Mouse (Mus musculus): ENCODE data around the gene Nim1k. TPM values are rescaled to one million over a fixed set of nuclear protein-coding genes. Genes with fewer than 3 reads are reported as not detected.

The Nim1k gene
- polyA plus RNA-seq, 1 experiment from 2014 or later: 0.73 TPM

GRCm38 (mm10) chr13:119768541-119768940 lies 12.9 kb upstream of the Nim1k start:
- no peak for ATAC-seq (replicated peaks; ENCODE audit: insufficient number of reproducible peaks, low FRiP score, low TSS enrichment)
- WGBS (ENCODE audit: insufficient replicate concordance): 76% methylated on average over 6 of the region's 6 CpGs
- no peaks in the 10 kb centered on the region for H3K4me1 ChIP-seq (ENCODE audit: control insufficient read depth, insufficient read depth, low read length)
- no peaks in the 10 kb centered on the region for H3K27me3 ChIP-seq (ENCODE audit: control insufficient read depth, insufficient read depth, low read length)
- H3K4me3 ChIP-seq (ENCODE audit: low read depth, low read length): no peak overlapping the region
- H3K27ac ChIP-seq (ENCODE audit: low read depth, low read length): no peak overlapping the region
- H3K4me2 ChIP-seq: no peak overlapping the region
- H3K9me3 ChIP-seq (replicated peaks; ENCODE audit: control insufficient read depth, low read length): no peaks in the 10 kb centered on the region
- no peak overlapping the region for H3K9ac ChIP-seq (ENCODE audit: low read depth, low read length)
- peaks cover 23% of the 10 kb centered on the region for H3K36me3 ChIP-seq (ENCODE audit: control insufficient read depth, insufficient read depth, low read length)

GRCm38 (mm10) chr13:119766480-119766879 lies 10.8 kb upstream of the Nim1k start:
- Histone ChIP-seq H3K9me3 (replicated peaks; ENCODE audit: control insufficient read depth, low read length) (no peaks in the 10 kb centered on the region), H3K36me3 (ENCODE audit: control insufficient read depth, insufficient read depth, low read length) (peaks cover 15% of the 10 kb centered on the region), H3K27ac (ENCODE audit: low read depth, low read length) (no peak overlapping the region), H3K4me2 (no peak overlapping the region), H3K4me3 (ENCODE audit: low read depth, low read length) (no peak overlapping the region), H3K27me3 (ENCODE audit: control insufficient read depth, insufficient read depth, low read length) (no peaks in the 10 kb centered on the region), H3K4me1 (ENCODE audit: control insufficient read depth, insufficient read depth, low read length) (no peaks in the 10 kb centered on the region), H3K9ac (ENCODE audit: low read depth, low read length) (no peak overlapping the region)
- WGBS (ENCODE audit: insufficient replicate concordance): 93% methylated on average over 7 of the region's 7 CpGs
- ATAC-seq (replicated peaks; ENCODE audit: insufficient number of reproducible peaks, low FRiP score, low TSS enrichment): no peak

- H3K36me3 ChIP-seq (ENCODE audit: control insufficient read depth, insufficient read depth, low read length): no peaks in the 10 kb centered on the region; the same call in 1 of the 2 replicates
- WGBS (ENCODE audit: insufficient replicate concordance): 19% methylated on average over 5 of the region's 5 CpGs
- no peak overlapping the region for H3K27ac ChIP-seq (ENCODE audit: low read depth, low read length)
These were observed 1.1 kb upstream of the Nim1k start for GRCm38 (mm10) chr13:119756831-119757230.

GRCm38 (mm10) chr13:119755141-119755547 lies 538 bp downstream of the Nim1k start:
- Histone ChIP-seq H3K36me3 (ENCODE audit: control insufficient read depth, insufficient read depth, low read length) (no peaks in the 10 kb centered on the region), H3K4me1 (ENCODE audit: control insufficient read depth, insufficient read depth, low read length) (peaks cover 3% of the 10 kb centered on the region; the same call in 1 of the 2 replicates), H3K27ac (ENCODE audit: low read depth, low read length) (no peak overlapping the region), H3K9ac (ENCODE audit: low read depth, low read length) (peak overlapping the region; percentile 52), H3K27me3 (ENCODE audit: control insufficient read depth, insufficient read depth, low read length) (no peaks in the 10 kb centered on the region), H3K9me3 (replicated peaks; ENCODE audit: control insufficient read depth, low read length) (no peaks in the 10 kb centered on the region), H3K4me2 (peak overlapping the region; percentile 73), H3K4me3 (ENCODE audit: low read depth, low read length) (peak overlapping the region; percentile 60)
- peak; percentile 31; the same call in 1 of the 2 replicates for ATAC-seq (replicated peaks; ENCODE audit: insufficient number of reproducible peaks, low FRiP score, low TSS enrichment)
- 1% methylated on average over 16 of the region's 16 CpGs for WGBS (ENCODE audit: insufficient replicate concordance)

More at GRCm38 (mm10) chr13:119756831-119757230, 1.1 kb upstream of the Nim1k start:
- Histone ChIP-seq H3K4me3 (ENCODE audit: low read depth, low read length) (no peak overlapping the region), H3K4me1 (ENCODE audit: control insufficient read depth, insufficient read depth, low read length) (peaks cover 3% of the 10 kb centered on the region; the same call in 1 of the 2 replicates), H3K9ac (ENCODE audit: low read depth, low read length) (no peak overlapping the region), H3K4me2 (no peak overlapping the region), H3K27me3 (ENCODE audit: control insufficient read depth, insufficient read depth, low read length) (no peaks in the 10 kb centered on the region), H3K9me3 (replicated peaks; ENCODE audit: control insufficient read depth, low read length) (no peaks in the 10 kb centered on the region)
- ATAC-seq (replicated peaks; ENCODE audit: insufficient number of reproducible peaks, low FRiP score, low TSS enrichment): no peak

- Histone ChIP-seq H3K4me2 (no peak overlapping the region; the same call in 1 of the 2 replicates), H3K4me3 (ENCODE audit: low read depth, low read length) (no peak overlapping the region), H3K4me1 (ENCODE audit: control insufficient read depth, insufficient read depth, low read length) (peaks cover 3% of the 10 kb centered on the region; the same call in 1 of the 2 replicates), H3K9me3 (replicated peaks; ENCODE audit: control insufficient read depth, low read length) (no peaks in the 10 kb centered on the region), H3K36me3 (ENCODE audit: control insufficient read depth, insufficient read depth, low read length) (no peaks in the 10 kb centered on the region), H3K9ac (ENCODE audit: low read depth, low read length) (no peak overlapping the region), H3K27ac (ENCODE audit: low read depth, low read length) (no peak overlapping the region), H3K27me3 (ENCODE audit: control insufficient read depth, insufficient read depth, low read length) (no peaks in the 10 kb centered on the region)
- no peak for ATAC-seq (replicated peaks; ENCODE audit: insufficient number of reproducible peaks, low FRiP score, low TSS enrichment)
- WGBS (ENCODE audit: insufficient replicate concordance): 48% methylated on average over 3 of the region's 3 CpGs
These were observed 1.1 kb downstream of the Nim1k start for GRCm38 (mm10) chr13:119754635-119755020.

GRCm38 (mm10) chr13:119753859-119754634 lies 1.6 kb downstream of the Nim1k start:
- Histone ChIP-seq H3K27me3 (ENCODE audit: control insufficient read depth, insufficient read depth, low read length) (no peaks in the 10 kb centered on the region), H3K4me2 (no peak overlapping the region), H3K4me3 (ENCODE audit: low read depth, low read length) (no peak overlapping the region), H3K9me3 (replicated peaks; ENCODE audit: control insufficient read depth, low read length) (no peaks in the 10 kb centered on the region), H3K27ac (ENCODE audit: low read depth, low read length) (no peak overlapping the region), H3K9ac (ENCODE audit: low read depth, low read length) (no peak overlapping the region), H3K4me1 (ENCODE audit: control insufficient read depth, insufficient read depth, low read length) (peaks cover 3% of the 10 kb centered on the region; the same call in 1 of the 2 replicates), H3K36me3 (ENCODE audit: control insufficient read depth, insufficient read depth, low read length) (no peaks in the 10 kb centered on the region)
- 65% methylated on average over 9 of the region's 9 CpGs for WGBS (ENCODE audit: insufficient replicate concordance)
- no peak for ATAC-seq (replicated peaks; ENCODE audit: insufficient number of reproducible peaks, low FRiP score, low TSS enrichment)

GRCm38 (mm10) chr13:119746930-119747329 lies 8.8 kb downstream of the Nim1k start:
- Histone ChIP-seq H3K4me3 (ENCODE audit: low read depth, low read length) (no peak overlapping the region), H3K27me3 (ENCODE audit: control insufficient read depth, insufficient read depth, low read length) (no peaks in the 10 kb centered on the region), H3K9ac (ENCODE audit: low read depth, low read length) (no peak overlapping the region), H3K4me1 (ENCODE audit: control insufficient read depth, insufficient read depth, low read length) (no peaks in the 10 kb centered on the region), H3K27ac (ENCODE audit: low read depth, low read length) (no peak overlapping the region), H3K36me3 (ENCODE audit: control insufficient read depth, insufficient read depth, low read length) (no peaks in the 10 kb centered on the region), H3K4me2 (no peak overlapping the region), H3K9me3 (replicated peaks; ENCODE audit: control insufficient read depth, low read length) (no peaks in the 10 kb centered on the region)
- no peak for ATAC-seq (replicated peaks; ENCODE audit: insufficient number of reproducible peaks, low FRiP score, low TSS enrichment)
- whole genome bisulfite sequencing (ENCODE audit: insufficient replicate concordance): 73% methylated on average over 4 of the region's 4 CpGs

GRCm38 (mm10) chr13:119743470-119743869 lies 12.2 kb downstream of the Nim1k start:
- WGBS (ENCODE audit: insufficient replicate concordance): 69% methylated on average over 3 of the region's 3 CpGs
- H3K36me3 ChIP-seq (ENCODE audit: control insufficient read depth, insufficient read depth, low read length): no peaks in the 10 kb centered on the region
- no peak overlapping the region for H3K9ac ChIP-seq (ENCODE audit: low read depth, low read length)

More at GRCm38 (mm10) chr13:119743470-119743869, 12.2 kb downstream of the Nim1k start:
- Histone ChIP-seq H3K27me3 (ENCODE audit: control insufficient read depth, insufficient read depth, low read length) (no peaks in the 10 kb centered on the region), H3K4me3 (ENCODE audit: low read depth, low read length) (no peak overlapping the region), H3K4me1 (ENCODE audit: control insufficient read depth, insufficient read depth, low read length) (no peaks in the 10 kb centered on the region), H3K4me2 (no peak overlapping the region), H3K9me3 (replicated peaks; ENCODE audit: control insufficient read depth, low read length) (no peaks in the 10 kb centered on the region), H3K27ac (ENCODE audit: low read depth, low read length) (no peak overlapping the region)
- ATAC-seq (replicated peaks; ENCODE audit: insufficient number of reproducible peaks, low FRiP score, low TSS enrichment): no peak

Measured in heart, embryonic 11.5 days (tissue).